Mouse (Mus musculus) brain, embryonic 18.5 days (tissue): ENCODE results near the gene Ankzf1.

Experiments
- DNase-seq: peaks from one replicate; pipeline ENCODE4 v3.0.0-alpha.2; 2012; ENCODE audit warnings: low read depth, low spot score

Gene Ankzf1

DNA sequence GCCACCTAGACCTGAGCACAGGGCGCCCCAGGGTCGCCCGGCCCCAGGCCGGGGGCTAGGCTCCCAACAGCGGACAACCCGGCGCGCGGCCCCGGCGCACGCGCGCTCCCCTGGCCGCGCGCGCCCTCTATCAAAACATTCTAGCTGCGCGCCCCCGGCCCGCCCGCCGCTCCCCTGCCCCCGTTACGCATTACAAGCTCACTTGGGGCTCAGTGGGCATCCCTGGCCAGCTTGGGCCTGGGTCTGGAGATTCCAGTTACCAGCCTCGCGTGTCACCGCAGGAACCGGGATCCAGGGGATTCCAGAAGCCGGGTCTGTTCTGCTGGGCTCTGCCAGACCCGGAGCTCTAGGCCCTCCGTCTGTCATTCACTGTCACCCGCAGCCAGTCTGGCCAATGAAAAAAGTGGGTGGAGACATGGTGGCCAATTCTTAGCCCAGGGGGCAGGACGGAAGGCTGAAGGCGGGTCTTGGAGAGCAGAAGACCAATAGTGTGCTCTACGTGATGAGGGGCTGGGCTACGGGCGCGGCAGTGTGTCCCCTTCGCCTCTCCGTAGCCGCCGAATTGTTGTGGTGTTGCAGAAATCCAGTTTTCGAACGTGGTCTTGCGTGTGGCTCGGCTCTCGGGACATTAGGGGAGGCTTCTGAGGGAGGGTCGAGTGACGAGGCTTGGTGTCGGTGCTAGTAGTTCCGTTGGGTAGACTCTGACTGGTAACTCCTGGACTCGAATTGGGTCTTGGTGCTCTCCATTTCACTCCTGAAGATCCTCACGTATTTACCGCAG, at the start of gene Ankzf1, which contains the start of gene Atg9a:
TSS of gene Ankzf1 (plus strand) at position 530 of the 781 bp plus-strand sequence.
TSS of gene Atg9a (minus strand) at position 575 of the 781 bp plus-strand sequence.
- DNase-seq, result peak; percentile 98

DNA sequence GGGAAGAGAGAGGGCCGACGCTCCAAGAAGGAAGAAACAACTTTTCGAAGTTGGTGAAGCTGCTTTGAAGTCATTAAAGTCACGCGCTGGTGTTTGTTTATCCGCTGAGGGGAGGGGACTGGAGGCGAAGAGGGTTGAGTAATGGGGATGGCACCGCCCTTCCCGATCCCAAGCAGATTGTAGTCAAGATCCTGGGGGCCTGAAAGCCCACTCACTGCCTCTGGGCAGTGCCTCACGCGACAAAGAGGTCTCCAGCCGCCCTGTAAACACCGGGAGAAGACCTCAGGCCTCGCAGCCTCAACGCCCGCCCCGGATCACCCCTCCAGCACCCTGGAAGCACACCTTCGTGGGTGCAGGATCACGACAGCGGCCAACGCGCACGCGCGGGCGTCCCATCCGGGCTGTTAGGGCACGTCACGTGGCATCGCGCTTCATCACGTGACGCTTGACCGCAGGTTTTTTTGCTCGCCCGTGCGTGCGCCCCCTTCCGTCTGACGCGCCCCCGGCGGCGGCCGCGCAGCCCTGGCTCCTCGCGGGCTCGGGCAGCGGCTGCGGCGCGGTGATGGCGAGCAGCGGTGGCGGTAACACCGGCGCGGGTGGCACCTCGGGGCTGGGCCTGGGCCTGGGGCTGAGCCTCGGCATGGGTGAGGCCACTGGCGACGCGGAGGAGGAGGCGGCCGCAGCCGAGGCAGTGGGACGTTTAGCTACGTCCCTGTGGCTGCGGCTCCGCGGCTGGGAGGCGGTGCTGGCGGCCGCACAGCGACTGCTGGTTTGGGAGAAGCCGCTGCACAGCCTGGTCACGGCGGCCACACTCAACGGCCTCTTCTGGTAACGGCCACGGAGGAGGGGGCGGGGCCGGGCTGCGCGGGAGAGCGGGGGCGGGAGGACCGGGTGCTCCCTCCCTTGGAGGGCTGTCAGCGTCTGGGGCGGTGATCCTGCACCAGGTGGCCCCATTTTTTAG, 49.4 kb upstream of the Ankzf1 start, which contains the start of the genes Cnppd1 and Retreg2:
TSS of gene Cnppd1 (minus strand) at position 411 of the 961 bp plus-strand sequence.
TSS of gene Retreg2 (plus strand) at position 478 of the 961 bp plus-strand sequence.
- DNase-seq, result peak; percentile 85

DNA sequence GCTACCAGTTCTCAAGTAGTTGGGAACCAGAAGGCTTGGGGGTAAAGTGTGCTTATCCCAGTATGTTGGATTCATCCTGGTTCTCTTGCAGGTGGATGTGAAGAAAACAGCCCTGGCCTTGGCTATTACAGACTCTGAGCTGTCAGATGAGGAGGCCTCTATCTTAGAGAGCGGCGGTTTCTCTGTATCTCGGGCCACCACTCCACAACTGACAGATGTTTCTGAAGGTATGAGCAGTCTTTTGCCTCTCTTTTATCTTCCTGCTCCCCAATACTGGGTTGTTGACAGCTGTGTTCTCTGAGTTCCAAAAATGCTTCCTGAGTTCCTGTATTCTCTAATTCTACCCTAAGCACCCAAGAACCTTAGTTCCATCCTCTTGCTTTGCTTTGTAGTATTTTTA, 46.4 kb upstream of the Ankzf1 start:
- DNase-seq, result no peak

DNA sequence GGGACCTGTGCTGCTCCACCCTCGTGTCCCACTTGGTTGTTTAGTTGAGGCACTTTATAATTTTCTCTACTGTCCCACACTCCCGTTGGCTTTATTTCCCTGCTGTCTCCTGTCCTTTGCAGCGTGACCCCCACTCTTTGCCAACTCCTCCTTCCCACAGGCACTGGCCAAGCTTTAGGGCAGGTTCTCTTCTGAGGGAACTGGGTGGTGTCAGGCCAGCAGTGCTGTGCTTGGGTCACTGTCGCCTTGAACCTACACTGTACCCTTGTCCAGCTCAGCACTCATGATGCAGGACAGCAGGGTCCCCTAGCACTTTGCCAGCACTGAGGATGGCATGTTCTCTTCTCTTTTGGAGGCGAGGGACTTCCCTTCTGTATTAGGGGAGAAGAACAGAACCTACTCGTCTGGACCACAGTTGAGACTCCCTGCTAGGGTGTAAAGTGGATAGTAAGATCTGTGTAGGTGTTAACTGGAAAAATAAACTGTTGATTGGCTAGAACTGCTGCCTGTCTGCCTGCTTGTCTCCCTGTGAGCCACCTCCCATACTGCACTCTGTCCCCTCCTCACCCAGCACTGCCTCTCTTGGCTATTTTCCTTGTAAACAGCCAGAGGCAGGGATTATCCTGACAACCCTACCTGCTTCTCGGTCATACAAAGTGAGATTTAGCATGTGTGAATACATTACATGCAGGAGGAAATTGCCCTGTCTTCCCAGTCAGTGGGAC, 44.4 kb upstream of the Ankzf1 start:
- no peak for DNase-seq

DNA sequence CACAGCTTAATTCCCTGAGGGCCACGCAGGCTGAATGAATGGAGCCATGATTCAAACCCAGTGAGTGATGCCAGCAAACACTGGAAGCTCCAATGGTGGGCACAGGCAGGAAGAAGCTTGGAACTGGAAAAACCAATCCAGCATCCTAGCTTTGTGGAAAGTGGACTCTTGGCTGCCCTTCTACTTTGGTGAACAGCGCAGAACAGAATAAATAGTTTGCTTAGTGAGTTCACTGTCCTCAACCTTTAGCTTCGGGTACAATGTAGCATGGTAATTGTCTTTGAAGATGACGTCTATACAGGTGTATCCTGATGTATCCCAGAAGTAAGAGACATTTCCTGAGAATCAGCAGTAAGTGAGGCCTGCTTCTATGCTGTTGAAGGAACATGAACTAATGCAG, 43.2 kb upstream of the Ankzf1 start:
- no peak for DNase-seq

DNA sequence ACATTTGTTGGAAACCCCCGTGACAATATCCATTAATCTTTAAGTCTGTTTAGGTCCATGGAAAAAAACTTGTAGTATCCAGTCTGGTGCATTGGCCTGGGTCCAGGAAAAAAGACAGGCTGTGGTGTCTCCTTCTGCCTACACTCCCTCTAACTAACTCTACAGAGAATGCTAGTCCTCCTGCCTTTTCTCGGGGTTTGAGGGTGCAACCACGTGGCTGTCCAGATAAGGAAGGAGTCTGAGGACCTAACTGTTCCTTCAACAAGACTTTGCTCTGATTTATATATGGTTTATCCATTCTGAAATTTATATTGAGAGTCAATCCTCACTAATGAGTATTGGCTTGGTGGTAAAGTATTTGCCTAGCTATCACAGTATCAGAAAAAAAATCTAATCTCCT, 36.1 kb upstream of the Ankzf1 start:
- no peak for DNase-seq

DNA sequence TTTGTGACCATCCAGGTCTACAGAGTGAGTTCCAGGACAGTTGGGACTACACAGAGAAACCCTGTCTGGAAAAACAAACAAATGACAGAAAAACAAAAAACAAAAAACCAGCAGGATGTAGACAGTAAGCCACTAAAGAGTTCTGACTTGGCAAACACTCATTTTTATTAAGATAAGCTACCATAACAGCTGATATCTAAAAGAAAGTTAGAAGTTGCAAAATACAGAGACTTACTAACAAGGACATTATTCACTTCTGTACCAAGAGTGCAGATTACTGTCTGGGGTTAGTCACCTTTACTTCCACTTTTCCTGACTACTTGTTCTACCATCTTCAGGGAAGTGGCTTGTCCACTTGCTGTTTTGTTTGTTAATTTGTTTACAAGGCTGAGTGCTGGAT, 33.0 kb upstream of the Ankzf1 start:
- no peak for DNase-seq

DNA sequence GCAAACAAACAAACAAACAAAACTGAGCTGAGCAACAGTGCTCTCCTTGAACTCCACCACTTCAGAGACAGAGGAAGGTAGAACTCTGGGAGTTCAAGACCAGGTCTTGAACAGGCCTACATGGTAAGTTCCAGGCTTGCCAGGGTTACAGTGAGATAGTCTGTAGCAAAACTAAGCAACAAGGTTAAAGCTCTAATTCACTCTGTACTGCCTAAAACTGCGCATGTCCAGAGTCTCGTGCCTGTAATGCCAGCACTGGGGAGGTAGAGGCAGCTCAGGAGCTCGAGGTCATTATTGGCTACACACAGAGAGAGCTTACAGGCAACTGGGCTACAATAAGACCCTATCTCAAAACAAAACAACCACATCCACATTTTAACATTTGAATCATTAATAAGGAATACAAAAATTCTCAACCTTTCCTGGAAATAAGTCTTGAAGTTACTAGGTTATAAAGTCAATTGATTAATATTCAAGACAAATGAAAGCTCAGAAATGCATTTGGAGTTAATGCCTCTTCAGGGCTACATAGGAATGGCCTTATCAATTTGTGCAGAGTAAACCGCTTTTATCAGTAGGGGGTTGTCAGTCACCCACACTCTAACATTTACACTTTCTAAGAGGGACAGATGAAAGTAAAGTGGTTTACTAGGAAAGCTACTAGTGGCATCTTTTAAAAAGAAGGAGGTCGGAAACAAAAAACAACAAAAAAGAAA, 32.3 kb upstream of the Ankzf1 start:
- no peak for DNase-seq

DNA sequence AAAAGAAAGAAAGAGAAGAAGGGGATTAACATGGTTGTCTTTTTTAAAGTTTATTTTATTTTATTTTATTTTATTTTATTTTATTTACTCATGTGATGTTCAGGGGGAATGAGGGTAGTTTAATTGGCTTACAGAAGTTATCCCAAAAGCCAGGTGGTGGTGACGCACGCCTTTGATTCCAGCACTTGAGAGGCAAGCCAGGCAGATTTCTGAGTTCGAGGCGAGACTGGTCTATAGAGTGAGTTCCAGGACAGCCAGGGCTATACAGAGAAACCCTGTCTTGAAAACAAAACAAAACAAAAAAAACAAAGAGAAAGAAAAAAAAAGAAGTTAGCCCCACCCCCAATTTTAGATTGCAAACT, 31.7 kb upstream of the Ankzf1 start:
- DNase-seq, result no peak

DNA sequence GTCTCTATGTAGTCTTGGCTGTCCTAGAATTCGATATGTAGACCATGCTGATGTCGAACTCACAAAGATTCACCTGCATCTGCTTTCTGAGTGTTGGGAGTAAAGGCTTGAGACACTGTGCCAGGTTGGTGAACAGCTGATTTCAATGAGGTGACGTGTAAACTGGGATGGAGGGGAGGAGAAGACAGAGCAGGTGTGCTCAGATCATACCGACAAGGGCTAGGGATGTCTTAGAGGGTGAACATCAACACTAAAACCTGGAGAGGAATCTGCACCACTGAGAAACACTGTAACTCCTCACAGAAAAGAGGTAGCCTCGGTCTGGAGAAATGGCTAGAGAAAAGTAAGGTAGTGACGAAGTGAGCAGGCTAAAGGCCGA, 23.9 kb upstream of the Ankzf1 start:
- DNase-seq, result no peak

DNA sequence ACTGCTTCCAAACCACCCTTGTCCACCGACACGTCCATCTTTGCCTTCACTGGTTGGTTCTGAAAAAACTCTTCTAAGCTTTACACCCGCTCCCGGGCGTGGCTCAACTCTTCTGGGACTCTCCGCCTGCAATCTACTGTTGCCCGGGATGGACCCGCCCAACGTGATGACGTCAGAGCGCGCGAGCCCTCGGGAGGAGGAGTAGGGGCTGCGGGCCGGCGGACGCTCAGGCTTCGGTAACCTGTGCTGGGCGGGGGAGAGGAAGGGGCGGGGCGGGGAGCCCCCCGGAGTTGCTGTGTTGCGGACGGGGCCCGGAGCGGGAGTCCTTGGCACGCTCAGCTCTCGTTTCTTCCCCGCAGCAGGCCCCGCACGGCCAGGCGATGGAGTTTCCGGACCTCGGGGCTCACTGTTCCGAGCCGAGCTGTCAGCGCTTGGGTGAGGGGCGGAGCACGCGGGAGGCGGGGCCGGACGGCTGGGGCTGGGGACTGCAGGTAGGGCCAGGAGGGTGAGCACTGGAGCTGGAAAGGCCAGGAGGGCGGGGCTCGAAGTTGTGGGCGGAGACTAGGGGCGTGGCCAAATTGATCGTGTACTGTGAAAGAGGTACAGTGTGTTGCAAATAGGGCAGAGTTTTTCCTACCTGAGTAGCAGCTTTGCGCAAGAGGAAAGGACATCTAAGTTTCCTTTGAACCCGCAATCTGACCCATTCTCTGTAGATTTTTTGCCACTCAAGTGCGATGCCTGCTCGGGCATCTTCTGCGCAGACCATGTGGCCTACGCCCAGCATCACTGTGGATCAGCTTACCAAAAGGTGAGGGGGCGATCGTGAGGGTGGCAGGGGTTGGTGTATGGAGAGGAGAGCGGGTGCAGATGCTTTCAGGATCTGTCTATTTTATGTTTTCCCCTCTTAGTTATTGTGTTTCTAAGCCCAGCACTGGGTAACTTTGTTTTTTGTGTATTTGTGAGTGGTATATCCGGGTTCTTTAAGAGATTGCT, 23.2 kb upstream of the Ankzf1 start, which contains the start of gene Zfand2b:
TSS of gene Zfand2b (plus strand) at position 175 of the 993 bp plus-strand sequence.
- peak; percentile 84 for DNase-seq

DNA sequence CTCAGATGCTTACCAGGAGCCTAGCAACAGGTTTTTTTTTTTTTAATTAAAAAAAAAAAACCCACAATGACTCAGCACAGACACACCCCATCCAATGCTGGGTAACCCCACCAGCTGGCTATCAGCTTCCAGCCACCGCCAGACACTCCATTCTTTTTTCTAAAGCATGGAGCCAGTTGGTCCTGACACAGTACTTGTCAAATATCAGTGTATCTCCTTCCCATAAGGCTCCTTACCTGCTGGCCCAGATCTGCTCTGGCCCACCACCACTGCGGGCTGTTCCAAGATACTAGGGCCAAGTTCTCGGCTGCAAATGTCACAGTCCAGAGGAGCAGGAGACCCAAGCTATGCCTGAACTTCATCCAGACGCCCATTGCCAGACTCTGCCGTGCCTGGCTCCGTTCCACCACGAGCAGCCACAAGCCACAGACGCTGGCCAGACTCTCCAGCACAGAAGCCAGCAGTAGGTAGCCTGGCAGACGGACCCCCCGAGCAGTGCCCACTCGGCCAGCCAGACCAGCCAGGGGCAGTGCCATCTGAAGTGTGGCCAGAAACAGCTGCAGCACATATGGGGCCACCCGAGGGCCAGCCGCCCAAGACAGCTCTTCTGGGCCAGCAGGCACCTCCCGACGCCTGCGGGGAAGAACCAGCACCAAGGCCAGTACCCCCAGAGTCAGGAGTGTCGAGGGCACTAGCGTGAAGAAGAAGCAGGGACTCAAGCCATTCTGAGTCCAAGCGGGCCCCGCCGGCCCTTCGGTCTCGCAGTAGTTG, 12.4 kb upstream of the Ankzf1 start:
- DNase-seq, result no peak

DNA sequence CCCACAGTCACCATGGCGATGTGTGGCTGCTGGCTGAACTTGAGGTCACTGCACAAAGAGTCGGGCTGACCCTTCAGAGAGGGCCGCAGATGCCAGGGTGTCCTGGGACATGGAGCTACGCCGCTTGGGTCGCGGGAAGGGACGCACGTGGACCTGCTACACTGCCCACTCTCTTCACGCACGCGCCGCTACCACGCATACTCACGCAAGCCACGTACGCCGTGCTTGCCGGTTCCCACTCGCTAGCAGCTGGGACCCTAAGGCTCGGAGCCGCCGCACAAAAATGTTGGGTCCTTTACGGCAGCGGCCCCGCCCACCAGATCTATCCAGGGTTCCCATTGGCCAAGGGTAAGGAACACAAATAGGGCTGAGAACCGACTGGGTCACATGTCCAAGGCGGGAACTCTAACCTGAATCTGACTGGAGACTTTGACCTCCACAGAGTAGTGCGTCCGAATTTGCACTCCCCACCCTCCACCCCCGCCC, 11.8 kb upstream of the Ankzf1 start, which contains the start of gene Abcb6:
TSS of gene Abcb6 (minus strand) at position 288 of the 486 bp plus-strand sequence.
- peak; percentile 86 for DNase-seq

DNA sequence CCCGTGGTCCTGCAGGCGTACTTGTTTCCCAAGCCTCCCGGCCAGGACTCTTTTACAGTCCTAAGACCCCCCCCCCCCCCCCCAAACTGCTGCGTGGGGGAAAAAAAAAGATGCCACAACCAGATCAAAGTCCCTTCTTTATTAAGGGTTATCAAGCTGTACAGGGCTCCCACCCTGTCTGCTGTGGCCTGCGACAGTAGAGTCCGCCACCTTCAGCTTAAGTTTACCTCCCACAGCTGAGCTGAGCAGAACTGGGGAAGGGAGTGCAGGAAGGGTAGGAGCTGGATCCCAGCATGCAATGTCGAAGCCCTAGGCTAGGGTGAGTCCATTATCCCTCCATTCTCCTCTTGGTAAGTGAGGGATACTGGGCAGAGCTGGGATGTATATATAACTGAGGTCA, 11.2 kb upstream of the Ankzf1 start:
- no peak for DNase-seq

DNA sequence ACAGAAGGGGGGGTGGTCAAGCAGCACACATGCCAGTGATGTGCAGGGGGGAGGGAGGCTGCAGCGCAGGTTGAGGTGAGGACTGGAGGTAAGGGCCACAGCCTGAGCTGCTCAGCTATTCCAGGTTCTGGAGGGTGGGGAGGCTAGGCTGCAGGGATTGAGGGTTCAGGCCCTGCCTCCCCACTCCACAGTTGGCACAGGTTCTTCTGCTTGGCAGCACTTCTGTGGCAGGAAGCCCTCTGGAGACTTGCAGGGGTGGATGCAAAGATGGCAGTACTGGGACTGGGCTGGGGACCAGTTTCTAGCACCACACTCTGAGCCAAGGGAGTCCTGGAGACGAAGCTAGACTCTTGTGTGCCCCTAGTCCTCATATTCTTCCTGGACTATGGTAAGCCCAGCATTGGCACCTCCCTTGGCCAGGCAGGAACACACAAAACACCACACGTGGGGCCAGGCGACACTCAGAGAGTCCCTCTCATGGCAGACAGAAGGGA, 10.5 kb upstream of the Ankzf1 start:
- no peak for DNase-seq

DNA sequence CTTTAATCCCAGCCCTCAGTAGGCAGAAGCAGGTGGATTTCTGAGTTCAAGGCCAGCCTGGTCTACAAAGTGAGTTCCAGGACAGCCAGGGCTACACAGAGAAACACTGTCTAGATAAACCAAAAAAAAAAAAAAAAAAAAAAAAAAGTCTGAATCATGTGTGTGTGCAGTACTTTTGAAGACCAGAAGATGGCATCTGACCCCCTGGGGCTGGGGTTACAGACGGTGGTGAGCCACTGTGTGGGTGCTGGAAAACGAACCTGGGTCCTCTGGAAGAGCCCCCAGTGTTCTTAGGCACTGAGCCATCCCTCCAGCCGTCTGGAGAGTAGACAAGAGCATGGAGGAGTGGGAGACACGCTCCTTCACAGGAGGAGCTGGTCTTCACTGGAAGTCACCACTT, 9.8 kb upstream of the Ankzf1 start:
- no peak for DNase-seq

DNA sequence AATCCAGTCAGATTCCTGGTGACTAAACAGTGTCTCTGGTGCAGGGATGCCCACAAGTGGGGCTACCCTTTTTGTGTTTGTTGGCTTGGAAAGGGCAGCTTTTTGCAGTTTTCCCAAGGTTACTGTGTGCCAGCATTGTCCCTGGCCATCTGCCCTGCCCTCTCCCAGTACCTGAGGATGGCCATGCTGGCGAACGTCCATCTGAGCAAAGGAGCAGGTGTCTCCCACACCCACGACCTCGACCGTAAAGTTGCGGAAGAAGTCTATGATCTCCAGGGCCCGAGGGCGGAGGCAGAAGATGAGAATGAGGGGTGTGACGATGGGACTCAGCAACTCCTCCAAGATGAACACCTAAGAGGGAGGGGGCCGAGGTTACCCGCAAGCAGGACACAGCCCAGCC, 6.5 kb upstream of the Ankzf1 start:
- DNase-seq, result no peak

DNA sequence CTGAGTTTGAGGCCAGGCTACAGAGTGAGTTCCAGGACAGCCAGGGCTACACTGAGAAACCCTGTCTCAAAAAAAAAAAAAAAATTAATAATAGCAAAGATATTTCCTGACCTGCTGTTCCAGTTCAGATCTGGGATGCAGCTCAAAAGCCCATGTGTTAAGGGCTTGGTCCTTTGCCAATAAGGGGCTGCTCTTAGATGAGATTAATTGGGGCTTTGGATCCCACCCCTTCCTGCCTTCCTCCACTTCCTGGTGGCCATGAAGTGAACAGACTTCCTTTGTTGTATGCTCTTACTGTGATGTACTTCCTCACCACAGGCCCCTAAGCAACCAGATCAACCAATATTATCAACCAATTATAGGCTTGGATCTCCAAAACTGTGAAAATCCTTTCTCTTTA, 4.8 kb upstream of the Ankzf1 start:
- no peak for DNase-seq
